Mouse (Mus musculus) olfactory bulb, adult 2 months (tissue): ENCODE measurements around the gene Figla.

ENCODE experiments used
- CTCF ChIP-seq: fragments of 200-500 bp; IDR thresholded peaks from 2 replicates; pipeline ENCODE4 v1.5.1; 2012; ENCODE audit warnings: low read depth, mild to moderate bottlenecking, low read length, moderate library complexity; ENCODE audit not compliant: insufficient read depth
- POLR2A ChIP-seq: fragments of 200-500 bp; IDR thresholded peaks from 2 replicates; pipeline ENCODE4 v1.6.1; 2012; ENCODE audit warnings: mild to moderate bottlenecking, low read depth, low read length, moderate library complexity; ENCODE audit not compliant: insufficient read depth

GRCm38 (mm10) chr6:85972699-85973098, 43.3 kb upstream of the Figla start:
- TF ChIP-seq CTCF (no peak), POLR2A (no peak)
